Mouse (Mus musculus) intestine, embryonic 15.5 days (tissue): ENCODE measurements around the gene Gm42417. TPM values are rescaled to one million over a fixed set of nuclear protein-coding genes. Genes with fewer than 3 reads are reported as not detected.
"Not testable (repeated sequence)": the region's sequence is repeated elsewhere in the genome, so short reads cannot be mapped to it uniquely, and the experiment has no call there.

Experiments used
- ATAC-seq: fragments of 200-750 bp; cut with Nextera tagmentation; 2 replicates; pipeline ENCODE4 v1.8.0; 2017; ENCODE audit warnings: moderate TSS enrichment, moderate library complexity
- H3K27ac ChIP-seq: fragments of 300-500 bp; sonication (generic); 2 replicates; pipeline ENCODE4 v1.5.1; 2015; ENCODE audit warnings: mild to moderate bottlenecking, inconsistent platforms
- H3K27me3 ChIP-seq: fragments of 300-500 bp; sonication (generic); replicated peaks from 2 replicates; pipeline ENCODE4 v1.6.1; 2015; ENCODE audit warnings: inconsistent platforms
- H3K36me3 ChIP-seq: fragments of 300-500 bp; sonication (generic); 2 replicates; pipeline ENCODE4 v1.6.1; 2015; ENCODE audit warnings: inconsistent platforms
- H3K4me1 ChIP-seq: fragments of 300-500 bp; sonication (generic); replicated peaks from 2 replicates; pipeline ENCODE4 v1.6.1; 2015; ENCODE audit warnings: inconsistent platforms
- H3K4me2 ChIP-seq: fragments of 300-500 bp; sonication (generic); replicated peaks from 2 replicates; pipeline ENCODE4 v1.6.1; 2015; ENCODE audit warnings: mild to moderate bottlenecking, inconsistent platforms
- H3K4me3 ChIP-seq: fragments of 300-500 bp; sonication (generic); replicated peaks from 2 replicates; pipeline ENCODE4 v1.5.1; 2015; ENCODE audit warnings: inconsistent platforms
- H3K9ac ChIP-seq: fragments of 300-500 bp; sonication (generic); 2 replicates; pipeline ENCODE4 v1.6.1; 2015; ENCODE audit warnings: inconsistent platforms
- H3K9me3 ChIP-seq: fragments of 300-500 bp; sonication (generic); 2 replicates; pipeline ENCODE4 v1.6.1; 2016; ENCODE audit warnings: inconsistent platforms
- WGBS: fragments of 180-500 bp; shearing (Covaris S2); methylation state at CpG from one replicate; pipeline ENCODE4 v1.1.7; 2015; 5-methylcytosine and 5-hydroxymethylcytosine counted together
- polyA plus RNA-seq: library from polyadenylated mRNA; unstranded; fragments of >200 nt; fragmentation: Nextera tagmentation; extraction: Ambion mirVana; gene quantifications from 2 replicates; pipeline ENCODE4 v1.2.1, GENCODE M21; 2015

Gene Gm42417
- polyA plus RNA-seq, 1 experiment from 2014 or later = 0.20 TPM

- H3K4me3 ChIP-seq, ATAC-seq, H3K27me3 ChIP-seq, H3K9me3 ChIP-seq, H3K9ac ChIP-seq, H3K4me2 ChIP-seq, H3K4me1 ChIP-seq, H3K27ac ChIP-seq: not testable (repeated sequence)
- H3K36me3 ChIP-seq = peaks cover 18% of the 10 kb centered on the region
- 93% methylated on average over 9 of the region's 9 CpGs for WGBS
Observed at GRCm38 (mm10) chr1:36536783-36537182, 2.4 kb downstream of the Gm42417 start, which contains the start of gene Ankrd23. Gene Ankrd23 (minus strand): TSS chr1:36536883.

GRCm38 (mm10) chr1:36536397-36536728 is 2.9 kb downstream of the Gm42417 start:
- Histone ChIP-seq H3K9me3 (no peaks in the 10 kb centered on the region), H3K4me1 (0 out of 2 replicates have a peak, but pooled peaks cover 3% of the 10 kb centered on the region), H3K4me2 (no peak overlapping the region), H3K27me3 (no peaks in the 10 kb centered on the region), H3K36me3 (peaks cover 14% of the 10 kb centered on the region; the same call in 1 of the 2 replicates), H3K4me3 (no peak overlapping the region), H3K9ac (no peak overlapping the region), H3K27ac (no peak overlapping the region)
- WGBS = 60% methylated on average over 8 of the region's 8 CpGs
- ATAC-seq = no peak

- no peak overlapping the region for H3K27ac ChIP-seq
- no peak overlapping the region for H3K9ac ChIP-seq
- H3K4me1 ChIP-seq = 0 out of 2 replicates have a peak, but pooled peaks cover 3% of the 10 kb centered on the region
- WGBS = 81% methylated on average over 11 of the region's 11 CpGs
- no peak overlapping the region for H3K4me3 ChIP-seq
- H3K9me3 ChIP-seq = no peaks in the 10 kb centered on the region
- H3K4me2 ChIP-seq = no peak overlapping the region
- H3K36me3 ChIP-seq = peaks cover 12% of the 10 kb centered on the region; the same call in 1 of the 2 replicates
- no peaks in the 10 kb centered on the region for H3K27me3 ChIP-seq
- no peak for ATAC-seq
Observed at GRCm38 (mm10) chr1:36535477-36536396, 3.5 kb downstream of the Gm42417 start.

- Histone ChIP-seq H3K36me3 (peaks cover 9% of the 10 kb centered on the region; the same call in 1 of the 2 replicates), H3K27me3 (no peaks in the 10 kb centered on the region), H3K4me2 (no peak overlapping the region), H3K4me3 (no peak overlapping the region), H3K9me3 (no peaks in the 10 kb centered on the region), H3K4me1 (0 out of 2 replicates have a peak, but pooled peaks cover 3% of the 10 kb centered on the region), H3K9ac (no peak overlapping the region), H3K27ac (no peak overlapping the region)
- peak; percentile 32; the same call in 1 of the 2 replicates for ATAC-seq
- 69% methylated on average over 6 of the region's 6 CpGs for WGBS
Observed at GRCm38 (mm10) chr1:36534595-36535058, 4.6 kb downstream of the Gm42417 start.

GRCm38 (mm10) chr1:36533546-36533945 is 5.7 kb downstream of the Gm42417 start:
- Histone ChIP-seq H3K9me3 (no peaks in the 10 kb centered on the region), H3K4me2 (no peak overlapping the region), H3K27ac (no peak overlapping the region), H3K4me1 (0 out of 2 replicates have a peak, but pooled peaks cover 3% of the 10 kb centered on the region), H3K36me3 (0 out of 2 replicates have a peak, but pooled peaks cover 3% of the 10 kb centered on the region), H3K27me3 (no peaks in the 10 kb centered on the region), H3K4me3 (no peak overlapping the region), H3K9ac (no peak overlapping the region)
- 80% methylated on average over 6 of the region's 6 CpGs for WGBS
- no peak for ATAC-seq

GRCm38 (mm10) chr1:36531461-36531860 is 7.8 kb downstream of the Gm42417 start:
- no peaks in the 10 kb centered on the region for H3K9me3 ChIP-seq
- H3K27ac ChIP-seq = no peak overlapping the region
- H3K36me3 ChIP-seq = peaks cover 5% of the 10 kb centered on the region; the same call in 1 of the 2 replicates
- ATAC-seq = no peak
- 0 out of 2 replicates have a peak, but pooled peaks cover 3% of the 10 kb centered on the region for H3K4me1 ChIP-seq
- no peak overlapping the region for H3K4me2 ChIP-seq
- 85% methylated on average over 12 of the region's 12 CpGs for WGBS
- no peak overlapping the region for H3K4me3 ChIP-seq
- H3K9ac ChIP-seq = no peak overlapping the region
- H3K27me3 ChIP-seq = no peaks in the 10 kb centered on the region

- H3K27ac ChIP-seq = no peak overlapping the region
- no peaks in the 10 kb centered on the region for H3K9me3 ChIP-seq
- no peak overlapping the region for H3K9ac ChIP-seq
- H3K27me3 ChIP-seq = no peaks in the 10 kb centered on the region
- ATAC-seq = no peak
- 93% methylated on average over 7 of the region's 7 CpGs for WGBS
- H3K4me1 ChIP-seq = 0 out of 2 replicates have a peak, but pooled peaks cover 3% of the 10 kb centered on the region
- no peak overlapping the region for H3K4me3 ChIP-seq
- peaks cover 6% of the 10 kb centered on the region; the same call in 1 of the 2 replicates for H3K36me3 ChIP-seq
- no peak overlapping the region for H3K4me2 ChIP-seq
Observed at GRCm38 (mm10) chr1:36530962-36531361, 8.3 kb downstream of the Gm42417 start.

- no peak for ATAC-seq
- H3K9ac ChIP-seq = no peak overlapping the region
- whole genome bisulfite sequencing = 70% methylated on average over 8 of the region's 8 CpGs
- H3K4me1 ChIP-seq = 0 out of 2 replicates have a peak, but pooled peaks cover 3% of the 10 kb centered on the region
- no peaks in the 10 kb centered on the region for H3K27me3 ChIP-seq
- no peak overlapping the region for H3K4me3 ChIP-seq
- H3K4me2 ChIP-seq = no peak overlapping the region
- no peaks in the 10 kb centered on the region for H3K9me3 ChIP-seq
- H3K36me3 ChIP-seq = peaks cover 6% of the 10 kb centered on the region
- no peak overlapping the region for H3K27ac ChIP-seq
Observed at GRCm38 (mm10) chr1:36530485-36530884, 8.7 kb downstream of the Gm42417 start.

- Histone ChIP-seq H3K9ac (no peak overlapping the region), H3K4me1 (0 out of 2 replicates have a peak, but pooled peaks cover 2% of the 10 kb centered on the region), H3K4me2 (no peak overlapping the region), H3K36me3 (peaks cover 10% of the 10 kb centered on the region), H3K9me3 (no peaks in the 10 kb centered on the region), H3K27ac (no peak overlapping the region), H3K27me3 (no peaks in the 10 kb centered on the region), H3K4me3 (no peak overlapping the region)
- ATAC-seq = no peak
- WGBS = 93% methylated on average over 4 of the region's 4 CpGs
Observed at GRCm38 (mm10) chr1:36529875-36530274, 9.4 kb downstream of the Gm42417 start.

GRCm38 (mm10) chr1:36529274-36529673 is 10.0 kb downstream of the Gm42417 start:
- Histone ChIP-seq H3K4me3 (no peak overlapping the region), H3K9ac (no peak overlapping the region), H3K4me2 (no peak overlapping the region), H3K4me1 (no peaks in the 10 kb centered on the region), H3K27me3 (no peaks in the 10 kb centered on the region), H3K9me3 (no peaks in the 10 kb centered on the region), H3K36me3 (peaks cover 12% of the 10 kb centered on the region), H3K27ac (no peak overlapping the region)
- WGBS = 87% methylated on average over 4 of the region's 4 CpGs
- no peak for ATAC-seq

- Histone ChIP-seq H3K9ac (no peak overlapping the region), H3K9me3 (no peaks in the 10 kb centered on the region), H3K36me3 (peaks cover 12% of the 10 kb centered on the region), H3K4me3 (no peak overlapping the region), H3K4me2 (no peak overlapping the region), H3K27me3 (no peaks in the 10 kb centered on the region), H3K27ac (no peak overlapping the region), H3K4me1 (0 out of 2 replicates have a peak, but pooled peaks cover 5% of the 10 kb centered on the region)
- WGBS = 31% methylated on average over 1 of the region's 1 CpGs
- ATAC-seq = no peak
Observed at GRCm38 (mm10) chr1:36528351-36528750, 10.9 kb downstream of the Gm42417 start.

GRCm38 (mm10) chr1:36526903-36527302 is 12.3 kb downstream of the Gm42417 start:
- no peak overlapping the region for H3K4me2 ChIP-seq
- H3K27ac ChIP-seq = no peak overlapping the region
- no peak for ATAC-seq
- WGBS = 91% methylated on average over 10 of the region's 10 CpGs
- H3K9me3 ChIP-seq = no peaks in the 10 kb centered on the region
- no peak overlapping the region for H3K4me3 ChIP-seq
- H3K36me3 ChIP-seq = peaks cover 12% of the 10 kb centered on the region
- no peak overlapping the region for H3K9ac ChIP-seq
- no peaks in the 10 kb centered on the region for H3K27me3 ChIP-seq
- 0 out of 2 replicates have a peak, but pooled peaks cover 8% of the 10 kb centered on the region for H3K4me1 ChIP-seq
